Mouse (Mus musculus) cerebellum, adult 2 months (tissue): ENCODE measurements around the gene Tnfsf15.

ENCODE experiments used
- CTCF ChIP-seq: fragments of 200-500 bp; IDR thresholded peaks from 2 replicates; pipeline ENCODE4 v1.5.1; 2011; ENCODE audit warnings: low read depth, mild to moderate bottlenecking, control low read depth, low read length, moderate library complexity, borderline replicate concordance; ENCODE audit not compliant: insufficient read depth
- POLR2A ChIP-seq: fragments of 200-500 bp; IDR thresholded peaks from 2 replicates; pipeline ENCODE4 v1.6.1; 2011; ENCODE audit warnings: low read length, control low read depth, borderline replicate concordance; ENCODE audit not compliant: insufficient read depth

DNA sequence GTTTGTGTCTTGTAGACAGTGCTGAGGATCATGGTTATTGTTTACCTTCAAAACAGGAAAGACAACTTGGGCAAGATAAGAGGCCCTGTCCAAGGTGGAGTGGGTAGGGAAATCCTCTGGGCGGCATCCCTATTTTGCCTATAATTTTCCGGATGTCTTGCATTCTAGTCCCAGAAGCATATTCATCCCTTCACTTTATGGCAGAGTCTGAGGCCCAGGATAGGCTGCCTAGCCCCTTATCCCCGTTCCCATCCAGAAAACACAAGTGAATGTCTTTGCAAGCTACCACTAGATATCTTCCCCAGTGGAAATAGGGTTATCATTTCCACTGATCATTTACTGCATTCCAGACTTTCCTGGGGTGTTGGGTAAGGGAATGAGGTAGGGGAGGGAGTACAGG is 4.9 kb downstream of the Tnfsf15 start:
- TF ChIP-seq CTCF: no peak
- no peak for TF ChIP-seq POLR2A
